Mouse (Mus musculus) cerebral cortex, adult 2 months (tissue): ENCODE data around the gene Tyrobp.

Source experiments
- WGBS: fragments of 180-500 bp; shearing (Covaris S2); methylation state at CpG from one replicate; pipeline ENCODE4 v1.1.7; 2018; 5-methylcytosine and 5-hydroxymethylcytosine counted together

Tyrobp gene

DNA sequence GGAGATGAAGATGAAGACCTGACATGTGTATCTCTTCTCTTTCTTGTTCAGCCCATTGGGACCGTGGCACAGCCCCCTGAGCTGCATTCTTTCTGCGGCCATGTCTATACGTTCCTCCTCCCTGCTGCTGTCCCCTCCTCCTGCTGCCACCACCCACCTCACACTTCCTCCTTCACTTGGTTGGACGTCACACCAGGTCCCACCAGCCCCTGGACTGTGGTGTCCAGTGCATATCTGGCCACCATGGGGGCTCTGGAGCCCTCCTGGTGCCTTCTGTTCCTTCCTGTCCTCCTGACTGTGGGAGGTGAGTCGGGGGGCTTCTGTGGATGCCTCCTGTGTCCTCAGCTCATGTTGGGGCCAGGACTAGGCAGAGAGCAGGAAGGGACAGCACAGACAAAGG is at the start of gene Tyrobp:
TSS of gene Tyrobp (plus strand) at position 165 of the 400 bp plus-strand sequence.
- 70% methylated on average over 5 of the region's 5 CpGs for WGBS

- WGBS: 88% methylated on average over 2 of the region's 2 CpGs
Measured at GRCm38 (mm10) chr7:30367466-30367865, 46.1 kb upstream of the Tyrobp start.

DNA sequence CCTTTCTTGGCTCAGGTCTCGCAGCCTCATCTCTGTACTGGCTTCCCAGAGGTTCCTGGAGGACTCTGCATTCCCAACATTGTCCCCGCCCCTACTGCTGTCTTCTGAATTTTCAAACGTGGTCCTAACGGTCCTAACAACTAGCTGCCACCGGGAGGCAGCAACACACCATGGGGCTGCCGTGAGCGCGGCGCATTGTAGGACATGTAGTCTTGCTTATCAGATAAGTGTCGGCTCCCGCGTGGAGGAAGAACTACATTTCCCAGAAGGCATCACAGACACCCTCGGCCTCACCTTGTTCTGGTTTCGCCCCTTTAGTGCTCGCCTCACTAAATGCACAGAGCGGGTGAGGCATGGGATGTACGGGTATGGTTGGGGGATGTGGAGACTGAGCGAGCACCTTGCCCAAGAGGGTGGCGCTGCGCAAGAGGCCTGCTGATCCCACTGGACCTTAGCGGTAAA is 40.0 kb upstream of the Tyrobp start:
- WGBS: under 1% methylated on average over 21 of the region's 21 CpGs

DNA sequence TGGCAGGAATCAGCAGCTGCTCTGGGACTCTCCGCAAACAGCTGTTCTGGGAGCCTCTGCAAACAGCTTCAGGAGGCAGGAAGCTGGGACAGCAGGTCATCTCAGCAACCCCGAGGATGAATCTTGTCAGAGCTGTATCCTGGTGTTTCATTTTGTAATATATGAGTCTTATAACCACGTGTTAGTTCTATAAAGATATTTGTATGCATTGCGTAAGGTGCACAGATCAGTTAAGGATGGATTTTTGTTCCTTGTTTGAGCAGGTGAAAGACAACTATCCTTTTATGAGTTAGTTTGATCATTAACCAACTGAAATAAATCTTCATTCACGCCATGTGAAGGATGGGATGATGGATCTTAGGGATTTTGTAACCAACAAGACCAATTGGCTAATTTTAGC is 33.5 kb upstream of the Tyrobp start:
- 61% methylated on average over 5 of the region's 5 CpGs for WGBS

DNA sequence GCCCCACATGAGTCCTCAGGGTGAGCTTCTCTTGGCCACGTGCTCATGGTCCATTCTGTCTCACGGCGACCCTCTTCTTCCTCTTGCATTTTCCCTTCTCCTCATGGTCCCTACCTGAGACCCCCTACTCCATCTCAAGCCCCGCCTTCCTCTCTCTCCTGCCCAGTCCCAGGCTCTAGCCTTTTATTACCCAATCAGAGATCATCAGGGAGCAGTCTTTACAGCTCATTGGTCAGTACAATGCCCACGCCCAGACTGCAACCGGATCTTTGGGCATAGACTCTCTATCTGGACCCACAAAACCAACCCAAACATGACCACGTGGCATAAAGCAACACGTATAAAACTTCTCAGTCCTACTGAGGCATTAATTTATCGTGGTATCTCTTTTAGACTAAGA is 29.5 kb upstream of the Tyrobp start:
- WGBS: 84% methylated on average over 9 of the region's 9 CpGs

GRCm38 (mm10) chr7:30392746-30393520 is 20.6 kb upstream of the Tyrobp start:
- 70% methylated on average over 4 of the region's 4 CpGs for WGBS

DNA sequence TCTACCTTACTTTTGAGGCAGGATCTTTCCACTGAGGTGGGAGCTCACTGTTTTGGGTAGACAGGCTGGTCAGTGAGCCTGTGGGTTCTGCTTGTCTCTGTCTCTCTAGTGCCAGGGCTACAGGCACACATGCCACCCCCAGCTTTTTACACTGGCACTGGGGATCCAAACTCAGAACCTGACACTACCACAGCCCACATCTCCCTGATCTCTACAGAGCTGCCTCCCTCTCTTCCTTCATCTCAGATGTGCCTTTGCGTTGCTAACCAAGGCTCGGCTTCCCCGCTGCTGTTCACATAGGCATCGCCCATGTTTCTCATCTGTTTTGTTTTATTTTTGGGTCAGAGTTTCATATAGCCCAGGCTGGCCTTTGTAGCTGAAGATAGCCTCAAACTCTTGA is 19.9 kb upstream of the Tyrobp start:
- 56% methylated on average over 4 of the region's 4 CpGs for WGBS

GRCm38 (mm10) chr7:30394379-30394778 is 19.2 kb upstream of the Tyrobp start:
- 42% methylated on average over 11 of the region's 11 CpGs for WGBS

GRCm38 (mm10) chr7:30394871-30395270 is 18.7 kb upstream of the Tyrobp start:
- WGBS: 49% methylated on average over 2 of the region's 2 CpGs

GRCm38 (mm10) chr7:30399671-30400070 is 13.9 kb upstream of the Tyrobp start:
- 47% methylated on average over 7 of the region's 7 CpGs for WGBS

DNA sequence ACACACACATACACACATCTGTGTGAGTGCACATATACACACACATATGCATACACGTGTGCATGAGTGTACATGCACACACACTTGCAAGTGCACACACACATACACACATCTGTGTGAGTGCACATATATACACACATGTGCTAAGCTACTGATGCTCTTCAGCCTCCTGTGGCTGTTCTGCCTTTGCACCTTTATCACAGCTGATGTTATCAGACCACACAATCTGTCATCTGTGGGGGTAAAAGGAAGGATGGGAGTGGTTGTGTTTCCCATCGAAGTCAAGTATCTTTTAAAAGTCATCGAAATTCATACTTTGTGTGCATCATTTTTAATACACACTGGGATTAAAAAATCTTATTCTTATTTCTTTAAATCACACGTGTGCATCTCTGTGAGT is 11.2 kb upstream of the Tyrobp start:
- WGBS: 72% methylated on average over 4 of the region's 4 CpGs

DNA sequence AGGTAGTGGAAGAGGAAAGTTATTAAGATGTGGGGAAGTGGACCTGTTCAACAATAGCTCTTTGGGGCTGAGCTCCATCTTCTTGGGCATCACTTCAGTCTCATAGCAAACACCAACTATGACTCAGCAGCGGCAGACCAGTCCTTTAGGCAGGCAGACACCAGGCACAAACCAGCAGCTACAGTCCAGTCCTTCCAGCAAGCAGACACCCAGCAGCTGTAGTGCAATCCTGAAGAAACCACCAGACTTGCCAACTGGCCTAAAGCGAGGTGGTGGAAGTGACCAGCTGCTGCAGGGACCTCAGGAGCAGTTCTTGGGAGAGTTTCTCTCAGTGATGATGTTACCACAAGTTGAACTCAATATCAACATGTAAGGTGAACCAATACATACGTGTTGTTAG is 4.9 kb upstream of the Tyrobp start:
- 77% methylated on average over 3 of the region's 3 CpGs for WGBS

DNA sequence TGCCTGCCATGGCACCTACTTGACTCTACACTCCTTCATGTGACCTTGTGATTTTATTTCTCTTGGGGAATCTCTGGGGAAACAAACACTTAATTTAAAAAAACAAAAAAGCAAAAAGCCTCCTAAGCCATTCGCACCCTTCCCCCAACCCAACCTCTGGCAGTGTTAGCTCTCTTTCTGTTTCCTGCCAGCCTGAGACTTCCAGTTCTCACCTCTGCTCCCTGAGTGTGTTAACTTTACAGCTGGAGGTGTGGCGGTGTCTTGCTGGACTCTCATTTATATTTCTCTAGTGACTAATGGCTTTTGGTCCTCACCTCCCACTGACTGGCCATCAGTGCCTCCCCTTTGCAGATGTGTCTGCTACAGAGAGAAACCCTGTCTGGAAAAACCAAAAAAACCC is 3.8 kb upstream of the Tyrobp start:
- 86% methylated on average over 2 of the region's 2 CpGs for WGBS

DNA sequence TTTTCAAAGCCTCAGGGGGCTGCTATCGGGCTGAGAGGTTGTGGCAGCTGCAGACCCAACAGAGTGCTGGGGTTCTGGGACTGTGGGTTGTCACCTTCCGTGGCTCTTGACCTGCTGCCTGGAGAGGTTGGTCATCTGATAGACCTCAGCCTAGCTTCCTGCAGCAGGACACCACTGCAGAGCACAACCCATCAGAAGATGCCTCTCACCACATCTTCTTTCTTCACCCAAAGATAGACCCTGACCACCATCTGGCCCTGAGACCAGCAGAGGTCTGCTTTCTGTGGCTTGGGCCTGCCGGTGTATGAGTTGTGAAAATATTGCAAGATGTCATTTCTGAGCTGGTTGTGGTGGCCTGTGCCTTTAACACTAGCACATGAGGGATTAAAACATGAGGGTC is 2.5 kb upstream of the Tyrobp start:
- WGBS: 91% methylated on average over 3 of the region's 3 CpGs

DNA sequence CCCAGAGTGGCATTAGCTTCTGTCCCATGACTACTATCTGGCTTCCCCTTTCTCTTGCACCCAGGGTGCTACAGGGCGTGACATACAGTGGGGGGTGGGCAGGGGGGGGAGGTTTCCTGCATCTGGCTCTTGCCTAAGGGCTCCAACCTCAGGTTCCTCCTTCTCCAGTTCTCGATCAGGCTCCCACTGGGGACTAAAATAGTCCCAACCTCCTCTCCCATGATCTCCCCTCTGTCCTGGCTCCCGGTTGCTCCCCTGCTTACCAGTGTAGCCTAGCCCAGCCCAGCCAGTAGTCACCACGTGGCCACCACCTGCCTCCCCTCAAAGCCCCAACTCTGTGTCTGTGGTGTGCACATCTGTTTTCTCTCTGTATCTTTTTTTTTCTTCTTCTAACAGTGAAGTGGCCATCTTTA is 819 bp upstream of the Tyrobp start:
- WGBS: 52% methylated on average over 4 of the region's 4 CpGs

DNA sequence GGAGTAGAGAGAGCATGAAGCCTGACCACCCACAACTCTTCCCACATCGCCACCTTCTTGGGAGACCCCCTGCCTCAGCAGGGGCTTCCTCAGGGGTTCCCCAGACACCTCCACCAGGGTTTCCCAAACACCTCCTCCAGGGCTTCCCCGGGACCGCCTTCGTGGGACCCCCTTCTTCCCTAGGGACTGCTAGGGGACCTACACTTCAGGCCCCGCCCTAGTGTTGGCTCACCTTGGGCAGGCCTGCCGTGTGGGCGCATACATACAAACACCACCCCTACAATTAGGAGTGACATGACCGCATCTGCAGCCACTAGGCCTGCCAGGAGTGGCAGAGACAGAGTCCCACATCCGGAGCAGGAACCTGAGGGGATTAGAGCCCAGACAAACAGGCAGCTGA is 4.3 kb downstream of the Tyrobp start:
- 80% methylated on average over 9 of the region's 9 CpGs for WGBS

- WGBS: 52% methylated on average over 10 of the region's 10 CpGs
Measured at GRCm38 (mm10) chr7:30419561-30420499, 6.3 kb downstream of the Tyrobp start, which contains the start of gene Hcst. Gene Hcst, minus strand, starts transcription at chr7:30419854.

GRCm38 (mm10) chr7:30420673-30421072 is 7.1 kb downstream of the Tyrobp start:
- 85% methylated on average over 3 of the region's 3 CpGs for WGBS

GRCm38 (mm10) chr7:30421175-30421889 is 7.8 kb downstream of the Tyrobp start, which contains the start of gene Nfkbid:
Gene Nfkbid, plus strand, starts transcription at chr7:30421732.
- WGBS: 7% methylated on average over 31 of the region's 31 CpGs

GRCm38 (mm10) chr7:30421890-30422435 is 8.4 kb downstream of the Tyrobp start:
- under 1% methylated on average over 45 of the region's 45 CpGs for WGBS

DNA sequence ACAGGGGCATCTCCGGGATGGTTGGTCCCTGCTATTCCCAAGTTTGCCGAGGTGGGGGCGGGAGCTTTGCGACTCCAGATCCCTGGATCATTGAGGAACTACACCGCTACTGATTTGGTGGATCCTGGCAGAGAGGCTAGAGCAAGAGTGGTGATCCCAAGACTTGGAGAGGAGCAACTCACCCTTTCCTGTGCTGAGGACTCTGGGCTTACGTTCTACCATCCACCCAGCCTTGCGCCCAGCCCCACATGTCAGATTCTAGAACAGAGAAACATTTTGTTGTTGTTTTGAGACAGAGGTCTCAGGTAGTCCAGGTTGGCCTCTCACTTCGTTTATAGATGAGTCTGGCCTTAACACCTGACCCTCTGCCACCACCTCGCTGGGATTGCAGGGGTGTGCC is 9.0 kb downstream of the Tyrobp start:
- 6% methylated on average over 9 of the region's 9 CpGs for WGBS
